Mouse (Mus musculus) induced T-regulatory cell, adult 2 months (primary cell): ENCODE measurements around the gene Unk.

ENCODE experiments used
- DNase-seq: peaks from one replicate; pipeline ENCODE4 v3.0.0-alpha.2; 2012; ENCODE audit warnings: low read depth

The Unk gene

DNA sequence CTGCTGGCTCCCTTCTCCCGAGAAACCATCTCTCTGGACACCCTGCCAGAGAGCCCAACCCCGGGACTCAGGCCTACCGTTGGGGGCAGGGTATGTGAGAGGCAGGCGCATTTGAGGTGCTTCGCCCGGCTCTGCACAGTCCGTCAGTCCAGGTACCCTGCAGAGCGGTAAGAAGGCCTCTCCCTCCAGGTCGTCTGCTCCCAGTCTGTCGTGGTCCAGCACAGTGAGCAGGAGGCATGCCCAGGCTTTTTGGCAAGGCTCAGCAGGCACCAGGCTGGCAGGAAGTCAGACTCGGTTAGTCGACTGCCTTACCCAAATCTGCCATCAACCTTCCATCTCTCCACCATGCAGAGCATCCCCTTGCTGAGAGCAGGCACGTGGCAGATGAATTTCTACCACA lies 33.4 kb downstream of the Unk start:
- no peak for DNase-seq

DNA sequence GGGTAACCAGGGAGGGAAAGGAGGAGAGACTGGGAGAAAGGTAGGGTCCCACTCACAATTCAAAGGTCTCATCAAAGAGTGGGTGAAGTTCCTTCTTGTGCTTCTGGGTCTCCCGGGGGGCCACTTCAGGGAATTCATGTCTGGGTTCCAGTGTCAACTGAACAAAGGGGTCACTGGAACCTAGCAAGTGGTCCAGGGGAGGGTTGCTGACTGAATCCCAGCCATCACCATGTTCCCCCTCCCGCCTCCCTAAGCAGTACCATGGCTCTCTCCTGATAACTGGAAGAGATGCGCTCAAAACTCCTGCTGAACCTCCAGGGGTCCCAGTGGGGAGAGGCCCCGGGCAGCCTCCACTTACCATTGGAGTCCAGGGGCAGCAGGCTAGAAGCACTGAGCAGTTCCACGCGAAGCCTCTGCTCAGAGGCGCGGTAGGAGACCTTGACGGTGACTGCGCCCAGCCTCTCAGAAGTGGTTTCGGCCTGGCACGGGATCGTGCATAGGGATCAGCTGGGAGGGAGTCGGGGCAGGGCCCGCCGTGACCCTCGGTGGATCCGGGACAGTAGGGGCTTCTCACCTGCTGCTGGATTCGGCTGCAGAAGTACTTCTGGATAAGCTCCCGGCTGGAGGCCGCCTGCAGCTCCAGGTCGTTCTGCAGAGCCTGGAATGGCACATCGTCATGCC lies 34.2 kb downstream of the Unk start:
- no peak for DNase-seq

GRCm38 (mm10) chr11:116065345-116065744 lies 35.2 kb downstream of the Unk start:
- DNase-seq: no peak

GRCm38 (mm10) chr11:116071510-116071909 lies 41.4 kb downstream of the Unk start:
- peak; percentile 89 for DNase-seq

- no peak for DNase-seq
Measured at GRCm38 (mm10) chr11:116072608-116073007, 42.5 kb downstream of the Unk start.

GRCm38 (mm10) chr11:116074436-116074991 lies 44.4 kb downstream of the Unk start:
- no peak for DNase-seq

DNA sequence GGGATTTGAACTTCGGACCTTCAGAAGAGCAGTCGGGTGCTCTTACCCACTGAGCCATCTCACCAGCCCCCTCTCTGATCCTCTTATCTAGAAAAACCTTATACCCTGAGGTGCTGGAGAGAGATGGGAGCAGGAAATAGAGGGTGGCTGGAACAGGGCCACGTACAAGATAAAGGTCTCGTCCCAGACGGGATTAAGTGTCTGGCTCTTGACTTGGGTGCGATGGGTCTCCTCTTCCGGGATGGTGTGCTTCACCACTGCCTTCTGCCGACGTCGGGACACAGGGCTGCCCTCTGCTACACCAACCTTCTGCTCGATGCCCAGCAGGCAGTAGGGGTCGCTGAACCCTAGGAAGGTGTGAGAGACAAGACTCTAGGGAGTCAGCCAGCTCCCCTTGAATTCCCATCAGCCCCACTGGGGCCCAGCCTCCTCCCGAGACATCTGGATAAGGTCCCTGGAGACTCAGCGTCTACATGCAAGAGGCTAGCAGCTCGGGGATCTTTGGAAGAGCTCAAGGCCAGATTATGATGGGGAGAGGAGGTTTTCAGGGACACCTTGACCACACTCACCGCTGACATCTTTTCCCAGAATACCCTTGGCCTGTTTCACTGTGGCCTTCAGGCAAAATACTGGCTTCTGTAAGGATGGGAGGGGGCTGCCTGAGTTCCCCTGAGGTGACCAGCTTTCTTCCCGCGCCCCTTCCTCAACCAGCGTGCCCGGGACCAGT lies 45.6 kb downstream of the Unk start:
- DNase-seq: peak; percentile 26

DNA sequence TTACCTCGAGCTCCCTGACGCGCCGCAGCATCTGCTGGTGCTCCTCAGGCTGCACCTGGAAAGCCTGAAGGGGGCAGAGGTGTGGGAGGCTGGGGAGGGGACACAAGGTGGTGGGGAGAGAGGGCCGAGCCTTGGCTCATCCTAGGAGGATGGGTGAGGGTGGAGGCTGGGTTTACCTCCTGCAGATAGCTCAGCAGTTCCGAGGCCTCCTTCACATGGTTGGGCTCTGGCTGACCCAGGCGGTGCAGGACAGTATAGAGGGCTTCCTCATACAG lies 46.1 kb downstream of the Unk start:
- DNase-seq: peak; percentile 30

DNA sequence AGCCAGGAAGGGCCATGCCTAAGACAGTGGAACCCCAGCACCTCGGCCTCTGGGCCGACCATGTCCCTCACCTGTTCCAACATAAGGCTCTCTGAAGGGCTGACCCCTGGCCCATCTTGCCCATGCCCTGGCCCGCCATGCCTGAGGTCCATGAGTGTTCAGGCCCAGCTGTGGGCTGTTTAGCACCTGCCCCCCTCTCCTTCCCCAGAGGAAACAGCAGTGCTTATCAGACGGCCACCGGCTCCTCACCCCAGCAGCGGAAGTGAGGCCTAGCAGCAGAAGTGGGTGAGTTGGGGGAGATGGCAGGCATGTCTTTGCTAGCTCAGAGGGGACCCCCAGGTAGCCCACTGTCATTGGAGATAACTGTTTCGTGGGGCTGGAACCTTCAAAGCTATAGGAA lies 46.7 kb downstream of the Unk start:
- peak; percentile 74 for DNase-seq

- peak; percentile 80 for DNase-seq
Measured at GRCm38 (mm10) chr11:116077446-116078204, 47.5 kb downstream of the Unk start, which contains the start of gene Unc13d. TSS of gene Unc13d (minus strand) at chr11:116077961.

DNA sequence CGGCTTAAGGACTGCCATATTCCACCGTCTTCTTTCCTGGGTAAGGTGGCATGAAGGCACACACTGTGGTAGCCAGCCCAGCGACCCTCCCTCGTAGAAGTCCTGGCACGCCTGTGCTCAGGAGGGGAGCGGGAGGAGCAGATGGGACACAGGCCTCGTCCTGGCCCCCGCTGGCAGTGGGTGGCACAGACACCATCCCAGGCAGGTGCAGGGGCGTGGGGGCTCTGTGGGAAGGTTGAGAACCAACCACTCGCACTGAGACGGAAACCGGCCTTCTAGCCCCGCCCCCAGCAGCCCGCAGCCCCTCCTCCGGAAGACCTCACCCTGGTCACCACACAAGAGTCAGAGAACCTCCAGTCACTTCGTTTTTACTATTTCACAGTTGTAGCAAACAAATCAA lies 48.1 kb downstream of the Unk start:
- DNase-seq: peak; percentile 93

DNA sequence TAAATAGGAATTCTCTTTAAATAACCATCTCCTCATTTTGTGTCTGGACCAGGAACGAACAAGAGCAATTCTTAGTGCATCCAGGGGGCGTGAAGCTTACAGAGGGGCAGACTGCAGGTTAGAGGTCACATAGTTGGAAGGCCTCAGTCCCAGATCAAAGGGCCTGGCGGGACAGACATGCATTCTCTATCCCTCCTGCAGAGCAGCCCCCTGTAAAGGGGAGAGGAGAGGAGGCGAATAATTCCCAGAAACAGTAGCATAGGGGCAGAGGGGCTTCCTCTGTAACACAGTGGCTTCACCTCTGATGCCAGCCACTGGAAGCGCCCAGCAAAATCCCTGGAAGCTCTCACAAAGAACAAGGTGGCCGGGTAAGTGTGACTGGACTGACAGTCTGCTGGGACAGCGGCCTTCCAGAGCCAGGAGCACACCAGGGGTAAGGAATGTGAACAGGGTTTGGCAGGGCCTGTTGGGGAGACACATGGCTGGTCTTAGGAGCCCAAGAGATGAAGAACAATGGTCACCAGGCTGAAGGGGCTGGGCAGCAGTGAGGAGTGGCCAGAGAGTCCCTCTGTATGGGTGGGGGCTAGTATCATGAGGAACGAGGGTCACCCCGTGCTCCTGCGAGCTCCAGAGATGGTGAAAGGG lies 48.7 kb downstream of the Unk start:
- DNase-seq: no peak

DNA sequence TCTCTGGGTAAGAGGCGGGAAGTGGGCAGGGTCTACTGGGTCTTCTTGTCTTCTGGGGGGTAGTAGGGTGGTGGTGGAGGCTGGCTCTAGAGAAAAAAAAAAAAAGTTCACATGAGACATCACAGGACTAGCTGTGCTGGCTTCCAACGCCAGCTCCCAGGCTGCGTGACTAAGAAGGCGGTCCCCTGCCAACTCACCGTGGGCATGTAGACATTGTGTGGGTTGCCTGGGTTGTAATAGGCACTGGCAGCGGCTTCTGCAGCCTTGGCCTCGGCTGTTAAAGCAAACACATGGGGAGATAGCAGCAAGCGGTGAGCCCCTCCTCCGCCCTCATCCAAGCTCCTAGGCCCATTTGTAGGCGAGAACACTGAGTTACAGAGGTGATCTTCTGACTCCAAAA lies 49.4 kb downstream of the Unk start:
- no peak for DNase-seq

- DNase-seq: peak; percentile 86
Measured at GRCm38 (mm10) chr11:116081081-116081480, 51.0 kb downstream of the Unk start.

- DNase-seq: no peak
Measured at GRCm38 (mm10) chr11:116083096-116083672, 53.1 kb downstream of the Unk start.

DNA sequence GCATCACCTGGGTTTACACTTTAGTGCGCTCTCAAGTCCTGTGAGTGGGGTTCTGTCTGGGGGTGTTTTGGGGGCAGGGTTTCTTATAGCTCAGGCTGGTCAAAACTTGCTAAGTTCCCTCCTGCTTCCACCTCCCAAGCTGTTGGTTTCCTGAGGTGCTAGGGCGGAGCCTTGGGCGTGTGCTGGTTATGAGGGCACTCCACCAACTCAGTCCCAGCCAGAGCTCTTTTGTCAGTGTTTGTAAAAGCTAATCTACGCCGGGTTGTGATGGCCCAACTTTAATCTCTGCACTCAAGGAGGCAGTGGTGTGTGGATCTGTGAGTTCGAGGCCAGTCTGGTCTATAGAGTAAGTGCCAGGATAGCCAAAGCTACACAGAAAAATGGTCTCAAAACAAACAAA lies 54.0 kb downstream of the Unk start:
- DNase-seq: no peak

DNA sequence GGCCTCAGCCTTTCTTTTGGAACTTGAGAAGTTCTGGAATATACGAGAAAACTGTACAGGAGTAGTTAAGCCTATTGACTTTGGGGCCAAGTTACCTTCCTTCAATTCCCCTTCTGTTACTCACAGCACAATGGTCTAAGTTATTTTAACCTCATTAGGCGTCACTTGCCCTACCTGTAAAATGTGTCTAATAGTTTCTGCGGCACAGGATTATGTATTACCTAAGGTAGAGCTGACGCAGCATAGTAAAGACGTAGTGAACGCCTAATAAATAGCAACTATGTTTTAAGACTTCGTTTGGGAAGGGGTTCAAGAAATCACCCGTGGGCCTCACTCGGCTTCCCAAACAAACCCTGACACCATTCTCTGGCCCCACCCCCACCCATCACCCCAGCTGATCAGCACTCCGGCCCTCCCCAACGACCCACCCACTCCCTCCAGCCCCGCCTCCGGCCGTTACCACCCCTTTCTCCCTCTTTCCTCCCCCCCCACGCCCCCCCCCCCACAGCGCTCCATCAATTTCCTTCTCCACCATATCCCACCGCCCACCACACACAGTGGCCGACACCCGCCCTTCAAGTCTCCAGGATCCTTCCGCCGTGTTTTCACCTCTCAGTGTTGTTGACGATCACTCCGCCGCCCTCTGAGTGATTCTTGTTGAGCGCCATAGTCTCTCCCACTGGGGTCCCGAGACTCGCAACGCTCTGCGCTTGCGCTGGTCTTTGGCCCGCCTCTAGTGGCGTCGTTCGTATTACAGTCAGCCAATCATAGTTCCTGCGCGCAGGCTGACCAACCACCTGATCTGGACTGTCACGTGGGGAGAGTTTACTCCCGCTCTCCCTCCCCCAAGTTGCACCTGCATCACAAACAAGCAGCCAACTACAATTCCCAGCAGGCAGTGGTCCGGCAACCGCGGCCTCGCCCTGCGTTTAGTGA lies 56.4 kb downstream of the Unk start, which contains the start of gene Wbp2:
Gene Wbp2 (minus strand): TSS at position 738 of the 936 bp plus-strand sequence.
- peak; percentile 98 for DNase-seq

DNA sequence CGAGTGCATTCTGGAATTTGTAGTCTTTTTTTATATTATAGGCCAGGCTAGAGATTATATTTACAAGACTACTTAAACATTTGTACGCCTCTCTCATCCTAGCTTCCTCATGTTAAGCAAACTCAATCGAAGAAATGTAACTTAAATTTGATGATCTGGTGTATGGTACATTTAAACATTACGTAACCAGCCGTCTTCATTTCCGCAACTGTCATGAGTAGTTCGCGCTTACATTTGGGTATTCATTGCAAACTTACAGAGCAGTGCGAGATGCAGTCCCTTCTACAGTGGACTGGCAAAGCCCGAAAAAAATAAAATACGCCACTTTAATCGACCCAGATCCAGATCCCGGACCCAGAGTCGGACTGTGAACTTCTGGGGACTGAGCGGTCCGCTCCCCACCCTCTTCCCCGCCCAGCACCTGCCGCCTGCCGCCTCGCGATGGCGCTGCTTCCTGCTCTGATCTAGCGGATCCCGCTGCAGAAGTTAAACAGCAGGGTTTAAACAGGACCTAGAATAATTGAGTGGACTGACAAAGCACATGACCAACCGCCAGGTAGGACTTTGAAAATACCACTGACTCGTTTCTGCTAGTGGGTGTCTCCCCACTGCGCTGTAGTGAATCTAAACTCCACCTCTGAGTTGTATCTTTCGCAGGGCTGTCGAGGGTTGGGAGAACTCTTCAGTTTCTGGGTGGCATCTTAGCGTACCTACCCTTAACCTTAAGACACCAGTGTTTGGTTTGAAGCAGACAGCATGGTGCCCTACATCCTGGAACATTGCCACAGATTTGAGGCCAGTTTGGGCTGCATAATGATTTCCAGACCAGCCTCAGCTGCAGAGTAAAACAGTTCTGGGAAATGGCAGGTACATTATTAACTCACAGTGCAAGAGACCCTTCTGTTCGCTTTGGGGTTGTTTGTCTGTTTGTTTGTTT lies 57.3 kb downstream of the Unk start:
- DNase-seq: peak; percentile 94

- DNase-seq: no peak
Measured at GRCm38 (mm10) chr11:116088188-116088587, 58.1 kb downstream of the Unk start.
